Mouse (Mus musculus) urinary bladder, postnatal 36 days (tissue): ENCODE measurements around the gene Gsta1.
"Not testable (repeated sequence)": the region's sequence is repeated elsewhere in the genome, so short reads cannot be mapped to it uniquely, and the experiment has no call there.

Experiments
- DNase-seq, 2 experiments: peaks; one replicate each; pipeline ENCODE4 v3.0.0; 2022; ENCODE audit warnings: low spot score in 2 of 2, mixed read lengths in 1 of 2

Gsta1 gene

GRCm38 (mm10) chr9:78233121-78233695, 2.8 kb downstream of the Gsta1 start:
- not testable (repeated sequence) for DNase-seq

GRCm38 (mm10) chr9:78255683-78256470, 25.4 kb downstream of the Gsta1 start:
- DNase-seq: peak in 1 of 2 experiments; percentile 17

GRCm38 (mm10) chr9:78256914-78257313, 26.5 kb downstream of the Gsta1 start, which contains the start of gene Gm3776:
Gm3776 (plus strand) TSS chr9:78257129.
- not testable (repeated sequence) for DNase-seq

GRCm38 (mm10) chr9:78259688-78260087, 29.2 kb downstream of the Gsta1 start:
- DNase-seq: peak; percentile 45 to 55

- not testable (repeated sequence) for DNase-seq
Measured at GRCm38 (mm10) chr9:78270945-78271344, 40.5 kb downstream of the Gsta1 start.

GRCm38 (mm10) chr9:78282002-78282711, 51.7 kb downstream of the Gsta1 start:
- peak; percentile 10 to 20 for DNase-seq

GRCm38 (mm10) chr9:78289063-78289462, 58.6 kb downstream of the Gsta1 start:
- not testable (repeated sequence) for DNase-seq

- not testable (repeated sequence) for DNase-seq
Measured at GRCm38 (mm10) chr9:78289723-78290122, 59.3 kb downstream of the Gsta1 start, which contains the start of gene Gm10639. Gm10639 (plus strand) TSS chr9:78289923.
